Mouse (Mus musculus) cerebellum, postnatal 14 days (tissue): ENCODE measurements around the gene Slc12a9.

Experiments
- DNase-seq, 2 experiments: peaks; one replicate each; pipeline ENCODE4 v3.0.0; 2021; ENCODE audit warnings: mixed read lengths in 2 of 2

The Slc12a9 gene

DNA sequence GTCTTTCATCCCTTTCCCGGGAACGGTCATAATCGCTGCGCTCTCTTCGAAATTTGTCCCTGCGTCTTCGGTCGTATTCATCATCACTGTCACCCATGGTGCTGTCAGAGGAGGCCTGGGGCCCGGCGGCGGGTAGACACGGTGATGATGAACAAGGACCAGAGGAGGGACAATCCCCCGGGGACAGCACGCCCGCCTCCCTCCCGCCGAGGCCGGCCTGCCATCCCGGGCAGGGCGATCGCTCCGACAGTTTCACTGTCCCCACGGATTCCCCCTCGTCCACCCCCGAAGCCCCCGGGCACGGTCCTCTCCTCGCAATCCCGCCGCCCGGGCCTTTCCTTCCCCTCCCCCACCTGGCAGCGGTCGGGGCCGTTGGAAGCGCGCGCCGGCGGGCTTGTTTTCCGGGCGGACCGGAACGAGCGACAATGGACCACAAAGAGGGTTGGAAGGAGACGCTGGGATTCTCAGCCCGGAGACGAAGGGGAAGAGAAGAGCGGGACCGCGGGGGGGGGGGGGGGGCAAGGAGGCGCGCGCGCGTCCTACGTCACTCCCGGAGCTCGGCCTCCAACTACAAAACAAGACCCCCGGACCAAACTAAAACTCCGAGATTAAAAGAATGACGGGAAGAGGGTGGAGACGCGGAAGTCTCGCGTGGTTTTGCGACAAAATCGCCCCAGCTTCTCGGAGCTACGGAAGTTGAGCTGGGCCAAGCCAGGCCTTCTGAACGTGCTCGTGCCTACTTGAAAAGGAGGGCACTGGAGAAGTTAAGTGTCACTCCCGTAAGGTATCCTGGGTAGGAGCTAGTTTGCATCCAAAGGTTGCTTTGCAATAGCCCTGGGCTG, 26.1 kb downstream of the Slc12a9 start, which contains the start of gene Srrt:
Srrt (minus strand) TSS at position 604 of the 842 bp plus-strand sequence.
- peak; percentile 91 to 94 for DNase-seq

DNA sequence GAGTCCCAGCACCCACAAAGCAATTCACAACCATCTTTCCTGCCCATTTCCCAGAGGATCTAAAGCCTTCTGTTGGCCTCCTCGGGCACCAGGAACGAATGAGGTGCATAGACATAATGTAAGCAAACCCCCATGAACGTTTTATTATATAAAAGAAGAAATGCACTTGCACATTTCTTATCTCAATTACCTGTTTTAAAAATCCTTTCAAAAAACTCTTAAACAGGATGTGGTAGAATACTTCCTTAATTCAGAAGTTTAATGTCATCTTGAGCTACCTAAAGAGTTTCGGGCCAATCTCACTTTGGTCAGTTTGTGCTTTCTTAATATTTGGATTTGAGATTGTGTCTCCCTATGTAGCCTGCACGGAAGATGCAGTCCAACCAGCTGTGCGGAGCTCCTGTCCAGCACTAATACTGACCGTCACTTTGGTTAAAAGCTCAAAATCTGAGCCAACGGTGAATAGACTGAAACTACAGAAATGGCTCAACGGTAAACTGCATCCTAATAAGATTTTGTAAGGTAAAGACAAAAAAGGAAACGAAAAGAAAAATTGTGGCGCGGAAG, 26.9 kb downstream of the Slc12a9 start:
- no peak for DNase-seq

DNA sequence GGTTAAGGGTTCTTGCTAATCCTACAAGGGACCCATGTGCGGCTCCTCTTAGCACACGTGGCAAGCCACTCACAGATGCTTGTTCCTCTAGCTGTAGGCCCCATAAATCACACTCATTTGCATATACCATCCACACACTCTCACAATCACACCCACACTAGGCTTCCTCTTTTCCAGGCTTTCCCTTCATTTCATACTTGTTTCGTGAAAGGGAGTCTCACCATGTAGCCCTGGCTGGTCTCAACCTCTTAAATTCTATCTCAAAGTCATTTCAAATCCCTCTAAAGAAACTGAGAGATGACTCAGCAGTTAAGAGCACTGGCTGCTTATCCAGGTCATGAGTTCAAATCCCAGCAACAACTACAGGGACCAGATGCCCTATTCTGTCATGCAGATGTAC, 27.6 kb downstream of the Slc12a9 start:
- no peak for DNase-seq

DNA sequence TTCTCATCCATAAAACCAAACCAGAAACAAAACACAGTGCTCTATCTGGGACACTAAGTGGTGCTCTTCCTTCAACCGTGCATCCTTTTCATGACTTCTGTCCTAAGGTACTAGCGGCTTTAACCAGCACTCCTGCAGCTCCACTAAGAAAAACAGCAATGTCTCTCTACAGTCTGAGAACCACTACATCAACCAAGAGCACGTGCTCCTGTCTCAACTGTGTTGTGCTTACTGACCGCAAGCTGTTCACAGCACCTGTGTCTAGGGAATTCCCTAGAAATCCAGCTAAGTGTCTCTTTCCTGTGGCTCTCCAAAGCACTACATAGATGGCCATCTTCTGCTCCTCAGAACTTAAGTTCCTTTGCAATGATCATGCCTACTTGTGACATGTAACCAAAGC, 28.6 kb downstream of the Slc12a9 start:
- no peak for DNase-seq

DNA sequence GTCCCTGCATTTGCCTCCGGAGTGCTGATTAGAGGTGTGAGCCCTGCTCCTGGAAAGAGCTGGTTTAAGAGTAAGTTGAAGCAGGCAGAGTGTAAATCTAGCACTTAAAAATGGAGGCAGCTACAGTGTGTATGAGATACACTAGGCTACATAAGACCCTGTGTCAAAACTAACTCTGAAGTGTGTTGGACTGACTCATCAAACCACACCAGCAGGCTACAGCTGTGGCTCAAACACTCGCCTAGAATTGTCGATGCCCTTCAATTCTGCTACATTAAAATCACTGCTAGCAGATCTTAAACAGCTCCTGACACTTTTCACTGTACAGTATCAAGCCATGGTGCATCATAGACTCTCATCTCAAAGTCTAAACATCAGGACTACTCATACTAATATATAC, 29.2 kb downstream of the Slc12a9 start:
- DNase-seq = no peak

DNA sequence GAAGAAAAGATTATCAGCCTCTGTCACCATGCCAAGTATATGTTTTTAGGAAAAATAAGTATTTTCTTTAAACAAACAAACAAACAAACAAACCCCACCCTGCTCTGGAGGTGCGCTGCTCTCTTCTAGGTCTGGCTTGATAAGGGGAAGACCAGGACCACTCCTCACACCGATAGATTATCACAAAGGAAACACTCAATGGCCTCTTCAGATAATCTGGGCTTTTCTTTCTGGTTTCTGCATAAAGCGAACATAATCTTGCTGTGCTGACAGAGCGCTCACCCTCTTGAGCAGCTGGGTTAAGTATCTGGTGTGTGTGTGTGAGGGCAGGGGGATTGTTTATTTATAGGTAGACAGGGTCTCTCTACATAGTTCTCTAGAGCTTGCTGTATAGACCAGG, 29.8 kb downstream of the Slc12a9 start:
- no peak for DNase-seq

DNA sequence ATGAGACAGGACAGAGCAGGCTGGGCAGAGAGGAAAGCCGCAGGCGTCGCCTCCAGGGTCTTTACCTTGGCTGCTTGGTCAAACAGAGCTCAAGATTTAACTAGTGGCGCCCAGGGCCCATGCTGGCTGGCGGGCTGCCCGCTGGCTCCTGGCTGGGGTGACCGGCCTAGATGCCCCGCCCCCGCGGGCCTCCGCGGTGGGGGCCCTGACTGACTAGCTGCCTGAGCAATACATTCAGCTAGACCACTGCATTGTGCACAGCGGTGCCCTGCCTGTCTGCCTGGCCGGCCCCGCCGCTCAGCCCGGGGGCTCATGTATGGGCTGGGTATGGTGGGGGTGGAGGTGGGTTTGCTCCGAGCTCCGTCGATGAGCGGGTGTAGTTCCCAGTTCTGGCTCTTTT, 32.1 kb downstream of the Slc12a9 start:
- no peak for DNase-seq

DNA sequence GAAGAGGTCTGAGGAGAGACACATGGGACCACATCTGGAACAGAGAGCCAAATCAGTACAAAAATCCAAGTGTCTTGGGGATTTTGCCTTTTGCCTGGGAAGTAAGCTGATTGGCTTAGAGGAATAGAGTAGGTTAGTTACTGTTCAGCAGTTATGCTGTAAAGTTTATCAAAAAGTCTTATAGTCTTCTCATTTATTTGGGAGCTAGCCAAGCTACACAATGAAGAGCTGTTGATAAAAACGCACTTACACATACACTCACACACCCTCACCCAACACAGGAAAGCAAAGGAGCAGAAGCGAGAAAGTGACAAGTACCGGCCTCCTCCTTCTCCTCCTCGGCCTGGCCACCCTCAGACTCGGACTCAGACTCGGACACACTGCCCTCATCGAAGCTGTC, 34.2 kb downstream of the Slc12a9 start:
- DNase-seq = no peak

DNA sequence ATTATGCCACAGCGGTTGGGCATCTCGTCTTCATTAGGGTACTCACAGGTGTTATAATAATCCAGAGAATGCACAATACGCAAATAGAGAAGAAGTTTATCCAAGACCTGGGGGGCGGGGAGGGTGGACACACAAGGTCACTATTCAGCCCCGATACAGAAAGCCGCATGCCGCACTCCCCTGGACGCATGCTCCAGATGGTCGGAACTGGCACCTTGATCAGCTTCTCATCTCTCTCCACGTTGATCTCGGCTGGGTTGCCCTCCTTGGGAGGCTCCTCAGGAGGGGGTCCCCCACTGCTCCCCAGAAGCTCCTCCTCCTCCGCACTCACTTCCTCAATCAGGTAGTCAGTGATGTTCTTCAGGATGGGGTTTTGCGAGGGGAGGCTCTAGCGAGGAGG, 36.3 kb downstream of the Slc12a9 start:
- DNase-seq = no peak

DNA sequence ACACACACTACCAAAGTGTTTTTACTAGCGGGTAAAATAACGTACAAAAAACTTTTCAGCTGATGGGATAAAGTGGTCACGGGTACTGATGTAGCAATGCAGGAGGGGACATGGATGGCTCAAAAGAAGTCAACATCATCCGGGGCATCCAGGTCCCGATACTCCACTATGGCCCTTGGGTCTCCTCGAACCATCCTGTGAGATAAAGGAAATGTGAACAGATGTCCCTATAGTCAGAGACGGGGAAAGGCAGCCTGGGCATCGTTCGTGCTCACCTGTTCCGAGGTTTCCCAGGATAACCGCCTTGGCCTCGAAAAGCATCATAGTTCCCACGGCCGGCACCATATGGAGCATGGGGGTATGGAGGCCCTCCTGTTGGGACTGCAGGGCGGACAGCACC, 37.7 kb downstream of the Slc12a9 start:
- DNase-seq = no peak

DNA sequence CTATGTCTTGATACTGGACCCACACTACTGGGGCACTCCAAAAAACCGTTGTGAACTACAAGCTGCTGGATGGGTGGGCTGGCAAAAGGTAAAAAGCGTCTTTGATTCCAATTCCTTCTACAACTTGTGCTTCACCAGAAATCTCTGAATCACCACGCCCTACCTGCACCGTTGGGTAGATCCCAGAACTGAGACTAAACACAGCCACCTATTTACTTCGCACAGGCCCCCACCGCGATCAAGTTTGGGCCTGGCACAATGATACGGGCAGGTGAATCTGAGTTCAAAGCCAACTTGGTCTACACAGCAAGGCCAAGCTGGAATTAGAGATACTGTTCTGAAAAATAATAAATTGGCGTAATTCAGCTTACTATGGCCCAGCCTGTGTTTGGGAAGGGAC, 38.1 kb downstream of the Slc12a9 start:
- DNase-seq = no peak

DNA sequence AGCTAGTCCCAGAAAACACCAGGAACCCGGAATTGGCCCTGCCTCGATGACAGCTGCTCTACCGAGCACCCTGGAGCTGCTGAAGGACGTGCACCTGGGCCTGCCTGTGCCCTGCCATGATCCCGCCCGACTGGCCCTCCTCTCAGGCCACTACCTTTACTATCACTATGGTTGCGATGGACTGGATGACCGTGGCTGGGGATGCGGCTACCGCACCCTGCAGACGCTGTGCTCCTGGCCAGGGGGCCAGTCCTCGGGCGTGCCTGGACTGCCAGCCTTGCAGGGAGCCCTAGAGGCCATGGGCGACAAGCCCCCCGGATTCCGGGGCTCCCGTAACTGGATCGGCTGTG, 38.7 kb downstream of the Slc12a9 start:
- no peak for DNase-seq

DNA sequence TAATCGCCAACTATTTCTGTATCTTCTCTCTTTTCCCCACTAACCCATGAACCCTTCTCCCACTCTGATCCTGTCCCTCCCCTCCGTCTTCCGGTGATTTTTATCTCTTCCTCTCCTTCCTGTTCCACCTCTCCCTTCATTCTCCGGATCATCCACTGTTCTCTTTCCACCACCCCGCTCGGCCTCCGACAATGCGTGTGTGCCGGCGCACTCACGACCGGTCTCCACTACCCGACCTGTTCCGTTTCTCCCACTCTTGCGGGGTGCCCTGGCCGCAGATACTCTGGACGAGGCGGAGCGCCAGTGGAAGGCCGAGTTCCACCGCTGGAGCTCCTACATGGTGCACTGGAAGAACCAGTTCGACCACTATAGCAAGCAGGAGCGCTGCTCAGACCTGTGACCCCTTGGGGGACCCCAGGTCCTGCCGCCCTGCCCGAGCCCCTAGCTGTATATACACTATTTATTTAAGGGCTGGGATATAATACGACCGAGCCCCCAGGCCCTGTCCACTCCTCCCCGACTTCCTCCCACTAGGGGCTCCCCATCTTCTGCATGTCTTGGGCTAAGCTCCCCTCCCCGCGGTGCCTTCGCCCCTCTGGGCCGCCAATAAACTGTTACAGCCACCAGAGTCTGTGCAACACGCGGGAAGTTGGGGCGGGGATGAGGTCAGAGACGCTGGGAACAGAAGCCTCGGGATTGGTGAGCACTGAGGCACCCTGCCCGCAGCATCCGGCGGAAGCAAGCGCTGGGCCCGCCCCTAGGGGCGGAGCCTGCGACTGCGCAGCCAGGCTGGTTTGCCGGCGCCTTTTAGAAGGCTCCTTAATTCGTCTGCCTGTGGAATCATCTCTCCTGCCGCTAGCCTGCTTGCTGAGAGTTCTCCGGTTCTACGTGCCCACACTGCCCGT, 39.3 kb downstream of the Slc12a9 start, which contains the start of gene Ufsp1:
Ufsp1 (plus strand) TSS at position 791 of the 905 bp plus-strand sequence.
- peak; percentile 97 to 98 for DNase-seq

DNA sequence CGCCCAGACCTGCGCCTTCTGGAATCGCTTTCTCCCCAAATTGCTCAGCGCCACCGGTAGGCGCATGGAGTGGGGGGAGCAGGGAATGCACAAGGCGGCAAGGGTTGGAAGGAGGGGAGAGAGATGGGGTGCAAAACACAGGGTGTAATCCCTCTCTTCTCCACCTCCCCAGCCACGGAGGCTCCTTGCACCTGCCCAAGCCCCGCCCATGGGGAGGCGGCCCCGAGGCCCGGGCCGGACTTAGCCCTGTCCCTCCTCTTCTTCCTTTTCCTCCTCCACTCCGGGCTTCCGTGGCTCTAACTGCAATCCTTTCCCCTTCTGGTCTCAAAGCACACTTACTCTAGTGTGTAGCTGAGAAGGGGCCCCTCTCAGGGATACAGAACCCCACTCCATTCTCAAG, 40.1 kb downstream of the Slc12a9 start:
- DNase-seq = peak; percentile 76 to 78

DNA sequence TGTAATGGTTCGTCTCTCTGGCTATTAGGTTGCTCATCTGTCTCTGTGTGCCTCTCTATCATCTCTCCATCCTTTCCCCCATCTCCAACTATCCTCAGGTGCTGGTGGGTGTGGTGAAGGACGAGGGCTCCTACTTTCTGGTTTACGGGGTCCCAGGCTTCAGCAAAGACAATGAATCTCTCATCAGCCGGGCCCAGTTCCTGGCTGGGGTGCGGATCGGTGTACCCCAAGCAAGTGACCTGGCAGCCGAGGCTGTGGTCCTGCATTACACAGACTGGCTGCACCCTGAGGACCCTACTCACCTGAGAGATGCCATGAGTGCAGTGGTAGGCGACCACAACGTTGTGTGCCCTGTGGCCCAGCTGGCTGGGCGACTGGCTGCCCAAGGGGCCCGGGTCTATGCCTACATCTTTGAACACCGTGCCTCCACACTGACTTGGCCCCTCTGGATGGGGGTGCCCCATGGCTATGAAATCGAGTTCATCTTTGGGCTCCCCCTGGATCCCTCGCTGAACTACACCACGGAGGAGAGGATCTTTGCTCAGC, 41.9 kb downstream of the Slc12a9 start:
- DNase-seq = no peak

DNA sequence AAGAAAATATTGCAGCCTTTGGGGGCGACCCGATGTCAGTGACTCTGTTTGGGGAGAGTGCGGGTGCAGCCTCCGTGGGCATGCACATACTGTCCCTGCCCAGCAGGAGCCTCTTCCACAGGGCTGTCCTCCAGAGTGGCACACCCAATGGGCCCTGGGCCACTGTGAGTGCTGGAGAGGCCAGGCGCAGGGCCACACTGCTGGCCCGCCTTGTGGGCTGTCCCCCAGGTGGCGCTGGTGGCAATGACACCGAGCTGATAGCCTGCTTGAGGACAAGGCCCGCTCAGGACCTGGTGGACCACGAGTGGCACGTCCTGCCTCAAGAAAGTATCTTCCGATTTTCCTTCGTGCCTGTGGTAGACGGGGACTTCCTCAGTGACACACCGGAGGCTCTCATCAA, 42.7 kb downstream of the Slc12a9 start:
- peak; percentile 70 to 78 for DNase-seq

DNA sequence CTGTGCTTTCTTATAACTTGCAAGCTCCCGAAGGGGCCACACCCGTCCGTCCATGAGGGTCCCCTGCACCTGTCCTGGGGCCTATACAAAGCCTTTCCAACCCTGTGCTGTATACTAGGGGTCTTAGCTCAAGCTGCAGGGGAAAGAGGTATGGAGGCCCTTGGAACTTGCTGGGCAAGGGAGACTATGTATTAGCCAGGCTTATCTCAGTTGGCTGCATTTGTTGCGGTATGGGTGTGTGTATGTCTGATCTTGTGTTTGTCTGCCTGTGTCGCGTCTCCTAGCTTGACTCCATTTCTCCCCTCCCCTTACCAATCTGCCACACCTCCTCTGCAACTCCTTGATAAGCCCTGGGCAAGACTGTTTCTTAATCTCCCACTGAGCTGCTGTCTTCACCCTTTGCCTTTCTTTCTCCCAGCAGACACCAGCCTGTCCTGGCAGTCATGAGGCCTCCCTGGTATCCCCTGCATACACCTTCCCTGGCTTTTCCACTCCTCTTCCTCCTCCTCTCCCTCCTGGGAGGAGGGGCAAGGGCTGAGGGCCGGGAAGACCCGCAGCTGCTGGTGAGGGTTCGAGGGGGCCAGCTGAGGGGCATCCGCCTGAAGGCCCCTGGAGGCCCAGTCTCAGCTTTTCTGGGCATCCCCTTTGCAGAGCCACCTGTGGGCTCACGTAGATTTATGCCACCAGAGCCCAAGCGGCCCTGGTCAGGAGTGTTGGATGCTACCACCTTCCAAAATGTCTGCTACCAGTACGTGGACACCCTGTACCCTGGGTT, 43.6 kb downstream of the Slc12a9 start:
- DNase-seq = peak in 1 of 2 experiments; percentile 18

DNA sequence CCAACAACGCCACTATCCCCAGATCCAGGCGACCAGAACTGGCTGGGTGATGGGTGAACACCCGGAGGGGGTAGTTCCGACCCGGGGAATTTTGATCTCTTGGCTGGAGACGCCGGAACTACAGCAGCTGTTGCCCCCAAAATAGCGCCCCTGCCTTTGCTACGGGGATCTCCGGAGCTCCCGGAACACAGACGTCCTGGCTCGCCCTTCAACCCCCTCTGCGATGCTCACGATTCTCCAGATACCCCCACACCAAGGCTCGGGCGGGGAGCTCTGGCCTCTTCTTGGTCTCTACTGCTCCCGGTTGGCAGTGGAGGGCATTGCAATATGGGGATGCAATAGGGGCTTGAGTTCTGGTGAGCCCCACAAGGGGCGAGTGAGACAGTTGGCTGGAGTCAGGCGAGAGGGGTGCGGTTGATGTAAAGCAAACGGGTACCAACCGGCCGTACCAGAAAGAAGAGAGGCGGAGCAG, 44.4 kb downstream of the Slc12a9 start:
- DNase-seq = peak; percentile 79 to 88

DNA sequence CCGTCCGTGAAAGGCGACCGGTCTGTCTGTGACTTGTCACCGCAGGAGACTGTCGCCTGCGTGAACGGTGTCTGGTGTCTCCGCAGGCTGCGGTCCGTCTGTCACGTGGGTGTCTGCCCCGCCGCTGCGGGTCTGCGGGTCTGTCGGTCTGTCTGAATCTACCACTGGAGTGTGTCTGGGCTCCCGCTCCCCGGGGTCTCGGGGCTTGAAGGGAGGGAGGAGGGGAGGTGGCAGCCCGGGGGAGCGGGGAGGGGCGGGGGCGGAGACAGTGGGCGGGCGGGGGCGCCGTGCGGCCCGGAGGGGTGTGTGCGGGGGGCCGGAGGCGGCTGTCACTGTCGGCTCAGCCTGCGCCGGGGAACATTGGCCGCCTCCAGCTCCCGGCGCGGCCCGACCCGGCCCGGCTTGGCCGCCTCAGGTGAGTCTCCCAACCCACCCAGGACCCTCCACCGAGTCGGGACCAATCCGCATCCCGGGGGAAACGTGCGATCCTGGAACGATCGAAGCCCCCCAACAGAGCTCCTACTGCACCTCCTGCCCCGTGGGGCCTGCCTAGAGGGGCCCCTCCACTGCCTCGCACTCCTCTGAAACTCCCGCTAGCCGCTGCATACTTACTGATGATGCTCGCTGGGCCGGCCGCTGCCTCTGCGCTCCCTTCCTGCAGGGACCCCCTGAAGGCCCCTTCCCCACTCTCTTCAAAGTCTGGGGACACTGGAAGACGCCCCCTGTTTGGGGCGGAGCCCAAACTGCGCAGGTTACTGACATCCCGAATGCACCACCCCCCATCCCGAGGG, 45.2 kb downstream of the Slc12a9 start:
- peak; percentile 72 to 76 for DNase-seq

DNA sequence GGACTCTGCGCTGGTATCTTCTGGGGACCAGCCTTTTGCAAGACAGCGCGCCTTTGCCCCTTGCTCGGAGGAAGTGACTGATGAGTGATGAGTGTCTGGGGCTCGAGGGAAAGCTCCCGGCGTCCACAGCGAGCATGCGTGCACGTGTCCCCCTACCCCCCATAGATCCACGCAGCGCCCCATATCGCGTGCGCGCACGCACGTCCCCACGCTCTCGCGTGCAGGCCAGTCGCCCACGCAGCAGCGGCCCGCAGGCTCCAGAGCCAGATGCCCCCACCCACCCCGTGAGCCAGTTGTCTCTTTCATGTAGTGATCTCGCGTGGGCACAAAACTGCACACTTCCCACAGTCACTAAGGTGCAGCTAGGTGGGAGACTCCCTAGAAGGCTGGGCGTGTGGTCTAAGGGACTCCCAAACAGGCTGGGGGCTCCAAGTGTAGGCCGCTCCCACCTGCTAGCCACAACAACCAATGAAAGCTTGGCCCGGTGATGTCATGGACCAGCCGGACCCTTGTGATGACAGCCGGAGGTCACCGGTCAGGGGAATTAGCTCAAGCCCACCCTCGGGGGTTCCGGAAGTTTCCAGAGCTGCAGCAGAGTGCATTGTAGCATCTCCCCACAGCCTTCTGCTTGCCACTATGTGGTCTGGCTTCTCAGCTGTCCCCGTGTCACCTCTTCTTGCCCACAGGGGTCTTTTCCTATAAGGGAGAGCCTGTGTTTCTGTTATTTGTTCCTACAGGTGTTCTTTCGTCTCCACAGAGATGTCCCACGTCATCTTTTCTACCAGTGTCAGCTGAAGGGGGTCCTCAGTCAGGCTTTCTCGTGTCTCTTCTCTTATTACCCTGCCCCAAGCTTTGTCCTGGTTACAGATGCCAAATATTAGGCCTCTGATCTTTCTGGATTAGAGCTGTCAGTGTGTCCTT, 46.1 kb downstream of the Slc12a9 start, which contains the start of gene Ache:
Ache (plus strand) TSS at position 488 of the 921 bp plus-strand sequence.
- DNase-seq = peak; percentile 88 to 89
